Mouse (Mus musculus) hindbrain, postnatal 0 days (tissue): Measurements from ENCODE around the gene Greb1. TPM values are rescaled to one million over a fixed set of nuclear protein-coding genes. Genes with fewer than 3 reads are reported as not detected.

Source experiments
- ATAC-seq: fragments of 200-750 bp; cut with Nextera tagmentation; 2 replicates; pipeline ENCODE4 v1.8.0; 2017; ENCODE audit warnings: mild to moderate bottlenecking, moderate TSS enrichment, moderate library complexity
- DNase-seq: peaks from one replicate; pipeline ENCODE4 v3.0.0-alpha.2; 2015; ENCODE audit warnings: low spot score
- H3K27ac ChIP-seq: fragments of 300-500 bp; sonication (generic); 2 replicates; pipeline ENCODE4 v1.5.1; 2014; ENCODE audit warnings: mild to moderate bottlenecking
- H3K27me3 ChIP-seq: fragments of 300-500 bp; sonication (generic); 2 replicates; pipeline ENCODE4 v1.6.1; 2014; ENCODE audit warnings: low read length, mixed read lengths; ENCODE audit not compliant: insufficient read depth
- H3K36me3 ChIP-seq: fragments of 300-500 bp; sonication (generic); 2 replicates; pipeline ENCODE4 v1.6.1; 2014; ENCODE audit warnings: low read length, mixed read lengths; ENCODE audit not compliant: insufficient read depth
- H3K4me1 ChIP-seq: fragments of 300-500 bp; sonication (generic); 2 replicates; pipeline ENCODE4 v1.6.1; 2014; ENCODE audit warnings: antibody characterized with exemption, low read length, mixed read lengths; ENCODE audit not compliant: insufficient read depth
- H3K4me2 ChIP-seq: fragments of 300-500 bp; sonication (generic); 2 replicates; pipeline ENCODE4 v1.6.1; 2014; ENCODE audit warnings: low read depth, mild to moderate bottlenecking, low read length, moderate library complexity, mixed read lengths
- H3K4me3 ChIP-seq: fragments of 300-500 bp; sonication (generic); 2 replicates; pipeline ENCODE4 v1.5.1; 2014; ENCODE audit warnings: low read length
- H3K9ac ChIP-seq: fragments of 300-500 bp; sonication (generic); replicated peaks from 2 replicates; pipeline ENCODE4 v1.6.1; 2014; ENCODE audit warnings: mild to moderate bottlenecking, low read length, moderate library complexity, mixed read lengths
- H3K9me3 ChIP-seq: fragments of 300-500 bp; sonication (generic); 2 replicates; pipeline ENCODE4 v1.6.1; 2016; ENCODE audit warnings: low read length, mixed read lengths
- CTCF ChIP-seq: IDR thresholded peaks from 2 replicates; pipeline ENCODE4 v1.5.1; 2016; ENCODE audit warnings: antibody characterized with exemption, control low read depth, low read depth
- WGBS: fragments of 180-500 bp; shearing (Covaris S2); extraction: QIAGEN DNeasy Blood & Tissue Kit; methylation state at CpG from one replicate; pipeline ENCODE4 v1.1.7; 2014; 5-methylcytosine and 5-hydroxymethylcytosine counted together
- polyA plus RNA-seq: library from polyadenylated mRNA; unstranded; fragments of >200 nt; fragmentation: Nextera tagmentation; extraction: Ambion mirVana; gene quantifications from 2 replicates; pipeline ENCODE4 v1.2.1, GENCODE M21; 2015
- total RNA-seq: library from RNA; depleted of rRNA; stranded (reverse); fragments of >200 nt; gene quantifications from 2 replicates; pipeline ENCODE4 v1.2.3, GENCODE M21; 2014

The Greb1 gene
- total and polyA plus RNA-seq, 2 experiments from 2014 or later: 0.33 to 2.1 TPM

- Histone ChIP-seq H3K4me1 (no peaks in the 10 kb centered on the region), H3K27me3 (no peaks in the 10 kb centered on the region), H3K4me3 (no peak overlapping the region), H3K9me3 (no peaks in the 10 kb centered on the region), H3K4me2 (no peak overlapping the region), H3K27ac (no peak overlapping the region), H3K9ac (no peak overlapping the region), H3K36me3 (no peaks in the 10 kb centered on the region)
- TF ChIP-seq CTCF: no peak
- no peak for DNase-seq
- ATAC-seq: no peak
- 58% methylated on average over 3 of the region's 3 CpGs for WGBS
Observed at GRCm38 (mm10) chr12:16780320-16780719, 20.4 kb downstream of the Greb1 start.

- WGBS: 70% methylated on average over 2 of the region's 2 CpGs
- no peaks in the 10 kb centered on the region for H3K27me3 ChIP-seq
- no peaks in the 10 kb centered on the region for H3K9me3 ChIP-seq
- H3K36me3 ChIP-seq: no peaks in the 10 kb centered on the region
- no peak overlapping the region for H3K4me2 ChIP-seq
- no peak for DNase-seq
- no peak overlapping the region for H3K9ac ChIP-seq
- no peak for TF ChIP-seq CTCF
- ATAC-seq: no peak
- no peak overlapping the region for H3K4me3 ChIP-seq
- no peak overlapping the region for H3K27ac ChIP-seq
- H3K4me1 ChIP-seq: no peaks in the 10 kb centered on the region
Observed at GRCm38 (mm10) chr12:16779165-16779564, 21.5 kb downstream of the Greb1 start.

- WGBS: 74% methylated on average over 5 of the region's 5 CpGs
- no peak for ATAC-seq
- H3K4me2 ChIP-seq: no peak overlapping the region
- no peaks in the 10 kb centered on the region for H3K4me1 ChIP-seq
- no peaks in the 10 kb centered on the region for H3K27me3 ChIP-seq
- no peak for TF ChIP-seq CTCF
- no peaks in the 10 kb centered on the region for H3K36me3 ChIP-seq
- no peak overlapping the region for H3K4me3 ChIP-seq
- no peak overlapping the region for H3K9ac ChIP-seq
- DNase-seq: no peak
- H3K27ac ChIP-seq: no peak overlapping the region
- no peaks in the 10 kb centered on the region for H3K9me3 ChIP-seq
Observed at GRCm38 (mm10) chr12:16778523-16778922, 22.2 kb downstream of the Greb1 start.

- Histone ChIP-seq H3K9me3 (no peaks in the 10 kb centered on the region), H3K9ac (no peak overlapping the region), H3K4me3 (no peak overlapping the region), H3K27ac (no peak overlapping the region), H3K36me3 (no peaks in the 10 kb centered on the region), H3K4me2 (no peak overlapping the region), H3K4me1 (no peaks in the 10 kb centered on the region), H3K27me3 (no peaks in the 10 kb centered on the region)
- no peak for ATAC-seq
- no peak for TF ChIP-seq CTCF
- 46% methylated on average over 3 of the region's 3 CpGs for WGBS
- DNase-seq: no peak
Observed at GRCm38 (mm10) chr12:16775351-16775750, 25.3 kb downstream of the Greb1 start.

GRCm38 (mm10) chr12:16774605-16775004 lies 26.1 kb downstream of the Greb1 start:
- H3K9me3 ChIP-seq: no peaks in the 10 kb centered on the region
- H3K4me1 ChIP-seq: no peaks in the 10 kb centered on the region
- DNase-seq: no peak
- H3K4me3 ChIP-seq: no peak overlapping the region
- no peak overlapping the region for H3K9ac ChIP-seq
- H3K36me3 ChIP-seq: no peaks in the 10 kb centered on the region
- no peak overlapping the region for H3K27ac ChIP-seq
- no peak for ATAC-seq
- H3K27me3 ChIP-seq: no peaks in the 10 kb centered on the region
- no peak overlapping the region for H3K4me2 ChIP-seq
- 93% methylated on average over 4 of the region's 4 CpGs for WGBS
- no peak for TF ChIP-seq CTCF

GRCm38 (mm10) chr12:16769601-16770165 lies 31.0 kb downstream of the Greb1 start:
- no peaks in the 10 kb centered on the region for H3K9me3 ChIP-seq
- no peak for ATAC-seq

GRCm38 (mm10) chr12:16768711-16769110 lies 32.0 kb downstream of the Greb1 start:
- WGBS: 74% methylated on average over 2 of the region's 2 CpGs
- Histone ChIP-seq H3K27ac (no peak overlapping the region), H3K9ac (no peak overlapping the region), H3K9me3 (no peaks in the 10 kb centered on the region), H3K27me3 (no peaks in the 10 kb centered on the region), H3K4me1 (no peaks in the 10 kb centered on the region), H3K4me2 (no peak overlapping the region), H3K4me3 (no peak overlapping the region), H3K36me3 (no peaks in the 10 kb centered on the region)
- no peak for ATAC-seq
- DNase-seq: no peak
- no peak for TF ChIP-seq CTCF

More at GRCm38 (mm10) chr12:16769601-16770165, 31.0 kb downstream of the Greb1 start:
- H3K27ac ChIP-seq: no peak overlapping the region
- no peaks in the 10 kb centered on the region for H3K4me1 ChIP-seq
- no peak overlapping the region for H3K9ac ChIP-seq
- H3K36me3 ChIP-seq: no peaks in the 10 kb centered on the region
- H3K27me3 ChIP-seq: no peaks in the 10 kb centered on the region
- H3K4me3 ChIP-seq: no peak overlapping the region
- WGBS: 91% methylated on average over 6 of the region's 6 CpGs
- DNase-seq: no peak
- TF ChIP-seq CTCF: no peak
- H3K4me2 ChIP-seq: no peak overlapping the region
